In the genomic region with DNA sequence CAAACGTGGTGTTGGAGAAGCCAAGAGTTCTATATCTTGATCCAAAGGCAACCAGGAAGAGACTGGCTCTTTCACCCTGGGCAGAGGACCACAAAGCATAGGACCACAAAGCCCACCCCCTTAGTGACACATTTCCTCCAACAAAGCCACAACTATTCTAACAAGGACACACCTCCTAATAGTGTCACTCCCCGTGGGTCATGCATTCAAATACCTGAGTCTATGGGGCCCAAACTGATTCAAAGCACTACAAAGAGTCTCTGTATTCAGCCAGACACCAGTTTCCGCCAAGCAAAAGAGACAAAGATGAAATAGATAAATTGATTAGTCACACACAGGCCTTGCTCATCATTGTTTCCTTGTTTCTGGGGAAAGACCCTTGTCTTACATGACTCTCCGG, we compare ENCODE assay signal across 1 mouse cellular context.
TF ChIP-seq lines count a peak whose summit lies in the region.

No protein-coding gene starts in this region.

TF ChIP-seq in CH12.LX, 34 proteins besides CTCF, POLR2A, EP300 and RAD21 (continued from another document):
- no peak for TF ChIP-seq JUN (IDR thresholded peaks at IDR 0.05; ENCODE audit: insufficient read depth, low read depth, low read length)
